Mouse (Mus musculus) spleen, postnatal 14 days (tissue): ENCODE results near the gene Grm2.

ENCODE experiments used
- DNase-seq, 2 experiments: peaks; one replicate each; pipeline ENCODE4 v3.0.0; 2021 to 2022; ENCODE audit warnings: low spot score in 2 of 2

Gene Grm2

GRCm38 (mm10) chr9:106655884-106656720 lies at the start of gene Grm2:
Gene Grm2 (minus strand): TSS chr9:106656082.
- DNase-seq, result peak in 1 of 2 experiments; percentile 27

GRCm38 (mm10) chr9:106692973-106693481 lies 37.1 kb upstream of the Grm2 start:
- DNase-seq, result no peak

- DNase-seq, result no peak
Measured at GRCm38 (mm10) chr9:106688834-106689233, 33.0 kb upstream of the Grm2 start.

- peak; percentile 26 to 55 for DNase-seq
Measured at GRCm38 (mm10) chr9:106686983-106687650, 31.2 kb upstream of the Grm2 start.

GRCm38 (mm10) chr9:106685249-106686101 lies 29.6 kb upstream of the Grm2 start, which contains the start of gene Tex264:
Gene Tex264 (minus strand): TSS chr9:106685927.
- DNase-seq, result peak; percentile 58 to 62

- no peak for DNase-seq
Measured at GRCm38 (mm10) chr9:106684918-106685248, 29.0 kb upstream of the Grm2 start.

- DNase-seq, result no peak
Measured at GRCm38 (mm10) chr9:106684093-106684872, 28.4 kb upstream of the Grm2 start.

GRCm38 (mm10) chr9:106681026-106681425 lies 25.1 kb upstream of the Grm2 start:
- DNase-seq, result no peak

- no peak for DNase-seq
Measured at GRCm38 (mm10) chr9:106678242-106678641, 22.4 kb upstream of the Grm2 start.

GRCm38 (mm10) chr9:106677702-106678101 lies 21.8 kb upstream of the Grm2 start:
- no peak for DNase-seq

- no peak for DNase-seq
Measured at GRCm38 (mm10) chr9:106676571-106676970, 20.7 kb upstream of the Grm2 start.

GRCm38 (mm10) chr9:106675965-106676364 lies 20.1 kb upstream of the Grm2 start:
- DNase-seq, result no peak

- DNase-seq, result peak; percentile 57 to 72
Measured at GRCm38 (mm10) chr9:106675480-106675879, 19.6 kb upstream of the Grm2 start.

GRCm38 (mm10) chr9:106673860-106674259 lies 18.0 kb upstream of the Grm2 start:
- DNase-seq, result no peak

- no peak for DNase-seq
Measured at GRCm38 (mm10) chr9:106664856-106665255, 9.0 kb upstream of the Grm2 start.

GRCm38 (mm10) chr9:106664433-106664832 lies 8.6 kb upstream of the Grm2 start:
- DNase-seq, result no peak

GRCm38 (mm10) chr9:106663200-106663599 lies 7.3 kb upstream of the Grm2 start:
- no peak for DNase-seq

- DNase-seq, result no peak
Measured at GRCm38 (mm10) chr9:106659935-106660334, 4.1 kb upstream of the Grm2 start.

GRCm38 (mm10) chr9:106659441-106659840 lies 3.6 kb upstream of the Grm2 start:
- DNase-seq, result no peak

GRCm38 (mm10) chr9:106657592-106657991 lies 1.7 kb upstream of the Grm2 start:
- no peak for DNase-seq

GRCm38 (mm10) chr9:106656820-106657219 lies 938 bp upstream of the Grm2 start:
- no peak for DNase-seq
